Comparison of ENCODE assay signal across 12 mouse cellular contexts in genomic region chr14:77961741-77962140, GRCm38 (mm10).
"Had no signal": no experiment of that assay in that cellular context is flagged by ENCODE, and none has a peak within 500 bp of the region (broad histone marks: within the 10 kb centered on the region; RNA-seq: fewer than 3 reads in every experiment).

No protein-coding gene starts in this region.

- DNase-seq: gastrocnemius, adult 2 months; gastrocnemius, postnatal 10 days; gastrocnemius, postnatal 25 days; heart, adult 2 months; heart, postnatal 14 days; heart, postnatal 4 days; kidney, adult 18-20 months; kidney, adult 8-10 months; kidney, postnatal 10 days; kidney, postnatal 25 days; kidney, postnatal 4 days; left cerebral cortex, postnatal 4 days had no signal
